Mouse (Mus musculus) midbrain, embryonic 15.5 days (tissue): ENCODE measurements around the gene Olfr1247. TPM values are rescaled to one million over a fixed set of nuclear protein-coding genes. Genes with fewer than 3 reads are reported as not detected.
"Not testable (repeated sequence)": the region's sequence is repeated elsewhere in the genome, so short reads cannot be mapped to it uniquely, and the experiment has no call there.

Source experiments
- ATAC-seq: fragments of 200-750 bp; cut with Nextera tagmentation; replicated peaks from 2 replicates; pipeline ENCODE4 v1.8.0; 2017; ENCODE audit warnings: moderate TSS enrichment
- H3K27ac ChIP-seq: fragments of 300-500 bp; sonication (generic); 2 replicates; pipeline ENCODE4 v1.5.1; 2015; ENCODE audit warnings: mild to moderate bottlenecking, inconsistent platforms
- H3K27me3 ChIP-seq: fragments of 300-500 bp; sonication (generic); replicated peaks from 2 replicates; pipeline ENCODE4 v1.6.1; 2015; ENCODE audit warnings: inconsistent platforms
- H3K36me3 ChIP-seq: fragments of 300-500 bp; sonication (generic); replicated peaks from 2 replicates; pipeline ENCODE4 v1.6.1; 2015; ENCODE audit warnings: inconsistent platforms
- H3K4me1 ChIP-seq: fragments of 300-500 bp; sonication (generic); 2 replicates; pipeline ENCODE4 v1.6.1; 2015; ENCODE audit warnings: inconsistent platforms
- H3K4me2 ChIP-seq: fragments of 300-500 bp; sonication (generic); 2 replicates; pipeline ENCODE4 v1.6.1; 2015; ENCODE audit warnings: inconsistent platforms, mild to moderate bottlenecking, moderate library complexity
- H3K4me3 ChIP-seq: fragments of 300-500 bp; sonication (generic); 2 replicates; pipeline ENCODE4 v1.5.1; 2015; ENCODE audit warnings: mild to moderate bottlenecking, inconsistent platforms
- H3K9ac ChIP-seq: fragments of 300-500 bp; sonication (generic); 2 replicates; pipeline ENCODE4 v1.6.1; 2015; ENCODE audit warnings: mild to moderate bottlenecking, inconsistent platforms
- H3K9me3 ChIP-seq: fragments of 300-500 bp; sonication (generic); 2 replicates; pipeline ENCODE4 v1.6.1; 2016; ENCODE audit warnings: inconsistent platforms
- WGBS: fragments of 180-500 bp; shearing (Covaris S2); methylation state at CpG from one replicate; pipeline ENCODE4 v1.1.7; 2015; ENCODE audit warnings: mixed read lengths; 5-methylcytosine and 5-hydroxymethylcytosine counted together
- polyA plus RNA-seq: library from polyadenylated mRNA; unstranded; fragments of >200 nt; fragmentation: Nextera tagmentation; extraction: Ambion mirVana; gene quantifications from 2 replicates; pipeline ENCODE4 v1.2.1, GENCODE M21; 2015

Olfr1247 gene
- polyA plus RNA-seq, result not detected in 2 replicates

DNA sequence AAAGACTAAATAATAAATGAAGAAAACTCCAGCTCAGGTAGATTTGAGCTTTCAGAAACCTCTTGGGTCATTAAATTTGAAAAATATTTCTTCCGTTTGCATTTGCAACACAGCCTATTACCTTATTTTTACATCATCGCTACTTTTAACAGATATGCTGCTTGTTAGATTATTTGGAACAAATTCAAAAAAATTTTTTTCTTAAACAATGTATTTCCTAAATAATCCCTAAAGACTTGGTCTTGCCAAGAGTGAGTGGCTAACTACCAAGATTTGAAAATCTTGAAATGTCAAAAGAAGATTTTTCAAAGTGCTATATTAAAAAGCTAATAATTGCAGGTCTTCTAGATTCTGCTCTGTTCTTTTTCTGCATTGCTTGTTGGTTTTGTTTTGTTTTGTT lies at the start of gene Olfr1247:
Olfr1247 (minus strand) TSS at position 101 of the 400 bp plus-strand sequence.
- Histone ChIP-seq H3K4me2 (no peak within 1 kb of the TSS), H3K4me3 (no peak within 1 kb of the TSS), H3K9me3 (no peaks in the 10 kb centered on the region), H3K27ac (no peak within 1 kb of the TSS), H3K4me1 (no peaks in the 10 kb centered on the region), H3K36me3 (no peaks in the 10 kb centered on the region), H3K27me3 (no peaks in the 10 kb centered on the region), H3K9ac (no peak within 1 kb of the TSS)
- WGBS, result 92% methylated on average over 2 of the region's 2 CpGs
- ATAC-seq, result no peak

GRCm38 (mm10) chr2:89661367-89661766 lies 47.4 kb upstream of the Olfr1247 start, which contains the start of gene Olfr1250:
Gene Olfr1250 (minus strand): TSS chr2:89661467.
- no peak for ATAC-seq
- Histone ChIP-seq H3K4me1 (no peaks in the 10 kb centered on the region), H3K4me2 (no peak within 1 kb of the TSS), H3K9me3 (no peaks in the 10 kb centered on the region), H3K36me3 (no peaks in the 10 kb centered on the region), H3K27ac (no peak within 1 kb of the TSS), H3K9ac (no peak within 1 kb of the TSS), H3K4me3 (no peak within 1 kb of the TSS), H3K27me3 (no peaks in the 10 kb centered on the region)

- Histone ChIP-seq H3K4me2 (no peak within 1 kb of the TSS), H3K4me1 (no peaks in the 10 kb centered on the region), H3K9me3 (no peaks in the 10 kb centered on the region), H3K4me3 (no peak within 1 kb of the TSS), H3K9ac (no peak within 1 kb of the TSS), H3K27ac (no peak within 1 kb of the TSS), H3K27me3 (no peaks in the 10 kb centered on the region), H3K36me3 (no peaks in the 10 kb centered on the region)
- 95% methylated on average over 2 of the region's 2 CpGs for WGBS
- ATAC-seq, result no peak
These were observed 21.0 kb upstream of the Olfr1247 start, which contains the start of gene Olfr1249 for GRCm38 (mm10) chr2:89634883-89635282. Gene Olfr1249 (minus strand): TSS chr2:89634983.

GRCm38 (mm10) chr2:89618145-89618544 lies 4.2 kb upstream of the Olfr1247 start, which contains the start of gene Olfr1248:
Gene Olfr1248 (minus strand): TSS chr2:89618245.
- H3K36me3 ChIP-seq, H3K4me3 ChIP-seq, H3K27ac ChIP-seq, H3K9me3 ChIP-seq, ATAC-seq, H3K9ac ChIP-seq, H3K4me1 ChIP-seq, H3K4me2 ChIP-seq, H3K27me3 ChIP-seq: not testable (repeated sequence)
- WGBS, result 90% methylated on average over 1 of the region's 1 CpGs

- WGBS, result 83% methylated on average over 2 of the region's 2 CpGs
These were observed 20.9 kb downstream of the Olfr1247 start, which contains the start of gene Olfr1246 for GRCm38 (mm10) chr2:89593057-89593456. Gene Olfr1246 (minus strand): TSS chr2:89593157.

GRCm38 (mm10) chr2:89578347-89578746 lies 35.6 kb downstream of the Olfr1247 start, which contains the start of gene Olfr1245:
Gene Olfr1245 (minus strand): TSS chr2:89578447.
- WGBS, result 88% methylated on average over 1 of the region's 1 CpGs

More at GRCm38 (mm10) chr2:89593057-89593456, 20.9 kb downstream of the Olfr1247 start, which contains the start of gene Olfr1246:
- Histone ChIP-seq H3K27ac (no peak within 1 kb of the TSS), H3K9ac (no peak within 1 kb of the TSS), H3K4me1 (no peaks in the 10 kb centered on the region), H3K36me3 (no peaks in the 10 kb centered on the region), H3K27me3 (no peaks in the 10 kb centered on the region), H3K4me3 (no peak within 1 kb of the TSS), H3K9me3 (no peaks in the 10 kb centered on the region), H3K4me2 (no peak within 1 kb of the TSS)
- no peak for ATAC-seq

GRCm38 (mm10) chr2:89562706-89563105 lies 51.2 kb downstream of the Olfr1247 start:
- H3K36me3 ChIP-seq, ATAC-seq, H3K27me3 ChIP-seq, H3K4me3 ChIP-seq, H3K4me1 ChIP-seq, H3K4me2 ChIP-seq, H3K27ac ChIP-seq, H3K9ac ChIP-seq, H3K9me3 ChIP-seq: not testable (repeated sequence)
- WGBS, result 55% methylated on average over 2 of the region's 2 CpGs

More at GRCm38 (mm10) chr2:89578347-89578746, 35.6 kb downstream of the Olfr1247 start, which contains the start of gene Olfr1245:
- Histone ChIP-seq H3K4me3 (no peak within 1 kb of the TSS), H3K27me3 (no peaks in the 10 kb centered on the region), H3K9ac (no peak within 1 kb of the TSS), H3K4me1 (no peaks in the 10 kb centered on the region), H3K4me2 (no peak within 1 kb of the TSS), H3K27ac (no peak within 1 kb of the TSS), H3K9me3 (no peaks in the 10 kb centered on the region), H3K36me3 (no peaks in the 10 kb centered on the region)
- ATAC-seq, result no peak

Other genes with a start within 250 kb of the Olfr1247 start
- gene Olfr1234, start 249.3 kb downstream of the Olfr1247 start, polyA plus RNA-seq, result not detected in 2 replicates
- gene Olfr1238, start 204.5 kb downstream of the Olfr1247 start, polyA plus RNA-seq, result not detected in 2 replicates
- not detected in 2 replicates for gene Olfr1239, start 193.7 kb downstream of the Olfr1247 start, polyA plus RNA-seq
- gene Olfr1240, start 171.1 kb downstream of the Olfr1247 start, polyA plus RNA-seq, result not detected in 2 replicates
- not detected in 2 replicates for gene Olfr1241, start 127.0 kb downstream of the Olfr1247 start, polyA plus RNA-seq
- not detected in 2 replicates for gene Olfr1242, start 115.8 kb downstream of the Olfr1247 start, polyA plus RNA-seq
- gene Olfr1243, start 82.6 kb downstream of the Olfr1247 start, polyA plus RNA-seq, result not detected in 2 replicates
- gene Olfr1245, start 35.7 kb downstream of the Olfr1247 start, polyA plus RNA-seq, result not detected in 2 replicates
- gene Olfr1246, start 21.0 kb downstream of the Olfr1247 start, polyA plus RNA-seq, result not detected in 2 replicates
- gene Olfr1248, start 4.1 kb upstream of the Olfr1247 start, polyA plus RNA-seq, result not detected in 2 replicates
- not detected in 2 replicates for gene Olfr1249, start 20.9 kb upstream of the Olfr1247 start, polyA plus RNA-seq
- not detected in 2 replicates for gene Olfr1250, start 47.3 kb upstream of the Olfr1247 start, polyA plus RNA-seq
- gene Olfr1251, start 57.8 kb upstream of the Olfr1247 start, polyA plus RNA-seq, result not detected in 2 replicates
- gene Olfr1252, start 110.9 kb upstream of the Olfr1247 start, polyA plus RNA-seq, result not detected in 2 replicates
- not detected in 2 replicates for gene Olfr1253, start 143.0 kb upstream of the Olfr1247 start, polyA plus RNA-seq
- gene Olfr1254, start 179.5 kb upstream of the Olfr1247 start, polyA plus RNA-seq, result not detected in 2 replicates
- not detected in 2 replicates for gene Olfr1255, start 197.9 kb upstream of the Olfr1247 start, polyA plus RNA-seq
- gene Olfr1256, start 227.4 kb upstream of the Olfr1247 start, polyA plus RNA-seq, result not detected in 2 replicates
- not detected in 2 replicates for gene Olfr48, start 234.1 kb upstream of the Olfr1247 start, polyA plus RNA-seq